Mouse (Mus musculus) Muller cell, postnatal 12 days (primary cell): Measurements from ENCODE around the gene Dnajc25.
A peak's percentile ranks its signal among the peaks of the same experiment; 100 is the strongest.

ENCODE experiments used
- DNase-seq: peaks from one replicate; pipeline ENCODE4 v3.0.0-alpha.2; 2015; ENCODE audit errors: inconsistent ontology term

Gene Dnajc25

GRCm38 (mm10) chr4:58994762-58995161, at the start of gene Dnajc25:
TSS of gene Dnajc25 (plus strand) at chr4:58995062.
- DNase-seq = no peak

GRCm38 (mm10) chr4:58948391-58948790, 46.5 kb upstream of the Dnajc25 start:
- no peak for DNase-seq

- DNase-seq = no peak
Measured at GRCm38 (mm10) chr4:58952630-58953029, 42.2 kb upstream of the Dnajc25 start.

GRCm38 (mm10) chr4:58961719-58962118, 33.1 kb upstream of the Dnajc25 start:
- DNase-seq = no peak

- no peak for DNase-seq
Measured at GRCm38 (mm10) chr4:58963271-58963670, 31.6 kb upstream of the Dnajc25 start.

- no peak for DNase-seq
Measured at GRCm38 (mm10) chr4:58965136-58965535, 29.7 kb upstream of the Dnajc25 start.

GRCm38 (mm10) chr4:58970678-58971077, 24.2 kb upstream of the Dnajc25 start:
- DNase-seq = no peak

- no peak for DNase-seq
Measured at GRCm38 (mm10) chr4:58975711-58976110, 19.2 kb upstream of the Dnajc25 start.

- no peak for DNase-seq
Measured at GRCm38 (mm10) chr4:58981421-58981820, 13.4 kb upstream of the Dnajc25 start.

GRCm38 (mm10) chr4:58982806-58983205, 12.1 kb upstream of the Dnajc25 start:
- DNase-seq = no peak

- DNase-seq = peak; percentile 71
Measured at GRCm38 (mm10) chr4:58985157-58985648, 9.7 kb upstream of the Dnajc25 start.

GRCm38 (mm10) chr4:58986540-58987190, 8.2 kb upstream of the Dnajc25 start, which contains the start of gene Ptgr1:
TSS of gene Ptgr1 (minus strand) at chr4:58987119.
- peak; percentile 73 for DNase-seq

- DNase-seq = peak; percentile 41
Measured at GRCm38 (mm10) chr4:58989303-58989898, 5.5 kb upstream of the Dnajc25 start.

GRCm38 (mm10) chr4:58990609-58991434, 4.0 kb upstream of the Dnajc25 start:
- no peak for DNase-seq

GRCm38 (mm10) chr4:58992195-58992594, 2.7 kb upstream of the Dnajc25 start:
- DNase-seq = no peak

- DNase-seq = no peak
Measured at GRCm38 (mm10) chr4:58995251-58995693, 410 bp downstream of the Dnajc25 start.

- no peak for DNase-seq
Measured at GRCm38 (mm10) chr4:58997081-58997480, 2.2 kb downstream of the Dnajc25 start.

- no peak for DNase-seq
Measured at GRCm38 (mm10) chr4:58998688-58999087, 3.8 kb downstream of the Dnajc25 start.

- peak; percentile 47 for DNase-seq
Measured at GRCm38 (mm10) chr4:58999686-59000085, 4.8 kb downstream of the Dnajc25 start.

- no peak for DNase-seq
Measured at GRCm38 (mm10) chr4:59000614-59001013, 5.8 kb downstream of the Dnajc25 start.

GRCm38 (mm10) chr4:59002948-59003805, 8.3 kb downstream of the Dnajc25 start, which contains the start of gene Gm20503:
TSS of gene Gm20503 (plus strand) at chr4:59003210.
- peak; percentile 93 for DNase-seq
